Mouse (Mus musculus) kidney, adult 9 months (tissue): Measurements from ENCODE around the gene Trabd2b.

Experiments
- DNase-seq: peaks from one replicate; pipeline ENCODE4 v3.0.0; 2022

Trabd2b gene

DNA sequence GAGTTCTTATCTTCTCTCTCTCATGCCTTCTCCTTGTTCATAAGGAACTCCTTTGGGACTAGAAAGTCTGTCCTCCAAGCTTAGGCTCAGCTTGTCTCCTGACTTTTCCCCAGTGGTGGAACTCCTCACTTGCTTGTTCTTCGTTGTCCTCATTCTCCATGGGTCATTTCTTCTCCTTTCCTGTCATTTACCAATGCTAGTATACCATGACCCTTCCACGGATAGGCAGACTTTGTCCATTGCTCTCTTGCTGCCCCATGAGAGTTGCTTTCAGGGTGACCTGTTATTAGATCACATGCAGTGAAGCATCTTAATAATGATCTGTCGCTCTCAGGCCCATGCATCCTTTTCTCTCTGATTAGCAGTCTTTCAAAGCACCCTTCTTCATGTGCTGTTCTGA lies 46.6 kb downstream of the Trabd2b start:
- DNase-seq: peak; percentile 68

DNA sequence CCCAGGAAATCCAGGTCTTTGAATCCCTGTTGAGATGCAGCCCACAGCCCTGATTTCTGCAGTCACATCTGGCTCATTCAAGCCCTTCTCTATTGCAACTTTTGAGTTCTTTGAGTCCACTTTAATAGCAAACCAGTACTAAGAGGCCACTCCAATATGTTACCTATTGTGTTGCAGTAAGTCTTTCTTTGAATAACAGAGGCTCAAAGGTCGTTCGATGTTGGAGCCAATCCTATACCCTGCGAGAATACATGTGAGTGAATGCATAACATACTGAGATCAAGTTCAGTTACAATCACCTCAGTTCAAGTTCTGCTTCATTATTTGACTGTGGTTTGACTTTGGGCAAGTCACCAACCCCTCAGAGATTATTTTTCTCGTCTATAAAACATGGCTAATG lies 47.5 kb downstream of the Trabd2b start:
- peak; percentile 85 for DNase-seq

DNA sequence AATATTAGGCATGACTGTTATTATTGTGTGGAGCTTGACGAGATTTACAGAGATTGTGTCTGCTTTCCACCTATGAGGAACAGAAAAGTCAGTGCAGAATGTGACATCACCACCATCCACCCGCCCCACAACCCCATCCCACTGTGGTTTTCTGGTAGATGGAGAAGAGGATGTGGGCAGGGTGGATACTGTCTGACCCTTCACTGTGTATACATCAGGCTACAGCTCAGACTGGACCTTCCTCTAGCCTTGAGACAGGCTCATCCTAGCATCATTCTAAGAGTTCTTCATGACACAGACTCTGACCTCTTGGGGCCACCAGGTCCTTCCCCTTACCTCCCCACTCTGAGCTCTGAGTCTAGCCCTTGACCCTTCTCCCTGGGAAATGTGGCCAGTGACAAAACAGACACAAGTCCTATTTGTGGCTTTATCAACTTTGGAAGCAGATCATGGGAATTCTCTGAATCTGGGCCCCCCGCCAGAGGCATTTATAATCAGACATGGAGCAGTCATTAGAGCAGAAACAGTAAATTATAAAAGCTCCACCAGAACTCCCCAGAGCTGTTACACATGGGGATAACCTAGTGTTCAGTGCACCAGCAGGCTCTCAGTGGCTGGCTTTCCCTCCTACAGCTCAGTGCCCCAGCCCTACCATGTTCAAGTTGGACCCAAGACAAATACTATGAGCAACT lies 48.1 kb downstream of the Trabd2b start:
- peak; percentile 65 for DNase-seq

DNA sequence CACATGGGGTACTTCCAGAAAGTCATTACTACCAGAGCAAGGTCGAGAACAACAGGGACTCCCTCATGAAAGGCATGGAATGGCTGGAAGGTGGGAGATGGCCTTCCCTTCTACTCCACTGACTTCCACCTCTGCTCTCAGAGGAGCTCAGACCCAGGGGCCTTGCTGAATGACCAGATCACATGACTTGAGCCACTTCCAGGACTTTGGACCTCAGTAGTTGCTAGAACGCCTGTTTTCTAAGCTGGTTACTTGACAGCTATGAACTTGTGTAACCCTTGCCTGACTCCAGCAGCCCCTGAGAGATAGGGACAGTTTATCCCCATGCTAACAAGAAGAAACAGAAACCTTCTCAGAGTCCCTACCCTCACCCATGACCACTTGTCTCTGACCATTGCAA lies 50.6 kb downstream of the Trabd2b start:
- DNase-seq: peak; percentile 91

DNA sequence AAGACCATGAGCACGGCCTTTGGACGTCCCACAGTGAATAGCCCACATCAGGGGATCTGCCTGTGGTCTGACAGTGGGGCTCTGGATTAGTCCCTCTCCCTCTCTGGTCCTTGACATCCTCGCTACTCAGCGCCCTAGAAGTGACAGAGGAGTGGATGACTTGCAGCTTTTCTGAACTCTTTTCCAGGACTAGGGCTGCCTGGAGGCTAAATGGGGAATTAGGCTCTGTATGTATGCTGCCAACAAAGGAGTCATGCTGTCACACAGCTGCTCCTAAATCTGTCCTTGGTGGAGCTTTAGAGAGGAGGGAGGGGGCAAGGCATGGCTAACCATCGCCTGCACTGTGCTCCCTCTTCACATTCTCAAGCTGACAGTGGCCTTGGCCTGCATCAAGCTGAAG lies 53.1 kb downstream of the Trabd2b start:
- no peak for DNase-seq

DNA sequence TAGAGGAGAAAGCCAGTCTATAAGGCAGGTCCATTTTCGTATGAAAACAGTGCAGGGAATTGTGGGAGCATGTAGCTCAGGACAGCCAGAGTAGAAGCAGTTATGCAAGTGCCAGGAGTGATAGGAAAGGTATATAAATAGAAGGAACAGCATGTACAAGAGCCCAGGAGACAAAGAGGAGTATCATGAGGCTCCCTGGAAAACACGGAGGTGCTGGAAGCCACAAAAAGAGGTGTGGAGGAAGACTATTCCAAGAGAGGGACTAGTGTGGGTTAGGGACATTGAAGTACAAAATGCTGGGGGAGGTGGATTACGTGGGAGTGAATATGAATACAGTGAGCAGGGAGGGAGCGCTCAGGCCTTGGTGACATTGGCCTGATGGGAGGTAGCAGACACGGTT lies 53.9 kb downstream of the Trabd2b start:
- no peak for DNase-seq

DNA sequence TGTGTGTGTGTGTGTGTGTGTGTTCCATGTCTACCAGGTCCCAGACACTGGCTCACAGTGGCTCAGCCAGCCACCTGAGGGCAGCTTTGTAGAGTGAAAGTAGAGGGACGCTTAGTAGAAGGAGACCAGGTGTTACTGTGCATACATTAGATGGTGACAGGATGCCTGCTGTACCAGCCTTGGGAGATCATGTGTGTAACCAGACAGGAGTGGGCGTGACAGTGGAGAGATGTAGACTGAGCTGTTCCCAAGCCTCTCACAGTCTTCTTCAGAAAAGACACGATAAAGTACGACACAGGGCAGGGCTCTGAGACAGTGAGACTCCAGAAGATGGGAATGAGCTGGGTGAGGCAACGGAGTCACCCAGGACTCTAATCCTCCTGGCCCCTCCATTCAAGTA lies 54.6 kb downstream of the Trabd2b start:
- DNase-seq: no peak

DNA sequence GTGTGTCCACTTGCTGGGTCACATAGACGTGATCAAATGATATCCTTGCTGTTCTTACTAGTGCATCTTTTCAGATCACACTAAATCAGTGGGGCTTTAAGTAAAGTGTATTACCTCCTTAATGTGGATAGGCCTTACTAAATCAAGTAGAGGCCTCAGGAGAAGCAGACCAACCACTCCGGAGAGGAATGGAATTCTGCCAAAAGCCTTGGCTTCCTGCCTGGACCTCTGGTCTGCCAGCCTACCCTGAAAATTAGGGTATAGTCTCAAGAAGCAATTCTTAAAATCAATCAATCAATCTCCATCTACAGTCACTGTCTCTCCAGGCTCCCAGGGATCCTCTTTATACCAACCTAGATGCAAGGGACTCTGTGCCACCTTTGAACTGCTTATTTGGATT lies 59.1 kb downstream of the Trabd2b start:
- DNase-seq: peak; percentile 67

DNA sequence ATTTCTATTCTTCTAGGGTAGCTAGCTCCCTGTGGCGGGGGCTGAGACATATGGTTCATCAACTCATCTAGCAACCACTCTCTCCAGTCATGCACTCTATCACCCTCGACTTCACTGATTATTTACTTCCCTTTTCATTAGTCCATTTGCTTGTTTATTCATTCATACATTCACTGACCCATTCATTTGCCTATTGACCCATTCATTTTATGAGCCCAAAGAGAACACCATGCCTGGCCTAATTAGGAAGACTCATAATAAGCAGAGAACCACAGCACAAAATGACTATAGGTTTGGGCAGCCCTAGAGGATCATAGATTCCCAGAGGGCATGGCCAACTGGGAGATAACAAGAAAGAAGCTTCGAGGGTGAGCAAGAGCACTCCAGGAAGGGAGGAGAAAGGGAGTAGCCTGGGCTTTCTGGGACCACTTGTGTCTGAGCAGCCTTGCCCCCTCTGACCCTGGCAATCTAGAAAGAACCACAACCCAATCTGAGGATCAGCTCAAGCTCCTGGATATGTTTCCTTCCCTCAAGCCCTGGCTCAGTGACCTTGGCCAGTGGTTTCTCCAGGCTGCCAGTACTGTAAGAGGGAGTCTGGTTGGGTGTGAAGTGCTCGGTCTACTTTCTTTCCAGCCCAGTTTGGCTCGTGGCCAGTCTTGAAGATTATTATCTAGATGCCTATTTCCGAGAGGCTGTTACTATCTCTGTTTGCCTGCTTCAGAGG lies 61.0 kb downstream of the Trabd2b start:
- DNase-seq: peak; percentile 61

DNA sequence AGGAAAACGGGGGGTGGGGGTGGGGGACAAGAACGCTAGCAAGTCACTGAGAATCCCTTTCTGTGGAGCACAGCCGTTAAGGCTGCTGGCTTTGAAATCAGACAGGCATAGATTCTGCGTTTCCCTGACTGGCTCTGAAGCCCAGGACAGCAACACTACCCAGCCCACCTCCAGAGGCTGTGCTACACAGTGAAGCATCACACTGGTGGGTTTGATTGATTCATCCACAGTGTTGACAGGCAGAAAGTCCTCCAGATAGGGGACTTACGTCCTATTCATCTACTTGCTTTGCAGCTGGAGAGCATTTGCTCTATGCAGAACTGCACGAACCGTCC lies 61.5 kb downstream of the Trabd2b start:
- DNase-seq: no peak

DNA sequence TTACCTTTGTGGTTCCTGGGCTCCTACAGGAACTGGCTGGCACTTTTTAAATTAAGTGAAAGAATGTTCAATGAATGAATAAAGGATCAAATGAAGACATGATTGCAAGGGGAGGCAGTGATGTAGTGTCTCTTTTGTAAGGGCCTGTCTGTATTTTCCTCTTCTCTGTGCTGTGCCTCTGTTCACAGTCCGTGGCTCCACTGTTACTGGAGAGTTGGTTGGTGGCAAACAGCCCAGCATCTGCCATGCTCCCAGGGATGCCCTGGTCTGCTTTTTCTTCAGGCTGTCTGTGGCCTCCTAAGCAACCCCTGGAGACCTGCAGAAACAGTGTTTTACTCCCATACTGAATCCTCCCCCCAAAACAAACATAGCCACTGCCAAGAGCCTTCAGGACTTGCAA lies 63.4 kb downstream of the Trabd2b start:
- DNase-seq: no peak

DNA sequence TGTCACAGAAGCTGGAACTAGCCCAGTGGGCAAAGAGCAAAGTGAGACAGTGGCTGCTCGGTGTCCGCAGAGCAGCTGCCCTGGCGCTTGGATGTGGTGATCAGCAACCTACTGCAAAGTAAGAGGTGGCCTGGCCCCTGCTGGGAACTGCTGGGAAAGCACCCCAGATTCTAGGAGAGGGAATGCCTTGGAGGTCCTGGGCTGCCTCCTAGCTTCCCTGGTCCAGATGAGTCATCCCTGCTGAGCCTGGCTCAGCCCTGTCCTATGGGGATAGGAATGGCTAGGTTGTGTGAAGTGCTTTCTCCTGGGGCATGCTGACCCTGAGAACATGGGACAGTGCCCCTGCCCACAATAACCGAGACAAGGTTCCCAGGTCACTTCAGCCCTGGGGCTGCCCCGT lies 65.6 kb downstream of the Trabd2b start:
- peak; percentile 74 for DNase-seq

DNA sequence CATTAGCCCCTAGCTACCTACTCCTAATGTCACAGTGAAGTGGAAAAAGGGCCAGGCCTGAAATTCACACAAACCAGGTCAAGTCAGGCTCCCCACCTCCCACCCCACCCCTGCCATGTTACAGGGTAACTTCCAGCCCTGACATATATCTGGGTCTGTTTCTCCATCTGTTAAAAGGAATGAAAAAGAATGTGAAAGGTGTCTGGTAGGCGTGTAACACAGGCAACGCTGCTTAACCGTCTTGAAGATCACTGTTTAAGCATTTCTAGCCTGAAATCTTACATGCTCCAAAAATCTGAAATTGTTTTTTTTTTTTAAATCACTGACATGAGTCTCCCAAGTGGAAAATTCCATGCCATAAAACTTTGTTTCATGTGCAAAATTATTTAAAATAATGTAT lies 69.8 kb downstream of the Trabd2b start:
- DNase-seq: no peak

DNA sequence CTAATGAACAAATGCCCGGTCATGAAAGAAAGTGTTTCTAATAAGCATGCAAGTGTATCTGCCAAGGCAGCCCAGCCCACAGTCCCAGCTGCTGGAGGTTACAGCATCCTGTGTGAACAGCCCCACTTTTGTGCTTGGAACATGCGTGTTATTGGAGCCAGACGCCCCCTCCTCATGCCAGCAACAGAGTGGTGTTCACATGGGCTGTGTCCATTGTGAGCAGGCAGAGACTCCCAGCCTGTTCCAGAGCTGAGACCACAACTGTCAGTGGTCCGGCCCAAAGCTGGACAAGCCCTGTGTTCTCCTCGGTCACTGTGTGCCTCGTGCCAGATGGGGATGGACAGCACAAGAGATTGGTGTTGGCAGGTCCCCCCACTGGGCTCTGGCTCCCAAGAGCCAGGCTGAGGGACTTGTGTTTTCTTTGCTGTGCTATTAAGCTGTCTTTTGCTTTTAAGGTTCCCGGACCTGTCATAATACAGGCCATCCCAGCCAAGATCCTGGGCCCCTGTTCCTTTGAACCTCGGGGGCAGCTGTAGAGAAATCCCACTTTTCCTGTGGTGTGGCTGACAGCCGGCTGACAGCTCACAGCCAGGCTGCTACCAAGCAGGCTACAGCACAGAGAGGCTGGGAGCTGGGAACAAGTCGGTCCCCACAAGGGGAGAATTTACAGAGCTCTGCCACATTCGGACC lies 70.7 kb downstream of the Trabd2b start:
- DNase-seq: no peak

DNA sequence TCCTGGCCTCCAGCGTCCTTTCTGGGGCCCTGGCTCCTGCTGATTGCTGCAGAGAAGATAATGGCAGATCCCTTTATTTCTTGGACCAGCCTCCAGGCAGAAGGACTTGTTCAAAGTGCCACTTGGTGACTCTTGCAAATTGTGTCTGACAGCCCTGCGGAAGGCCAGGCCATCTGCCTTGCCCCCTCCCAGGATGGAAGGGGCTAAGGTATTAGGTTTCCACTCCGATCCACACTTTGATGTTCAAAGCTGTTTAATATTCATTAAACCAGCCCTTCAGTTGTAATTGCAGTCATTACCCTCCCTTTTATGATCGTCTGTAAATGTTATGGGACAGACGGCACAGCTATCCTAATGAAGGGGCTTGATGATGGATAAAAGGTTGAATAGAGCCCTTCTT lies 75.0 kb downstream of the Trabd2b start:
- DNase-seq: no peak

DNA sequence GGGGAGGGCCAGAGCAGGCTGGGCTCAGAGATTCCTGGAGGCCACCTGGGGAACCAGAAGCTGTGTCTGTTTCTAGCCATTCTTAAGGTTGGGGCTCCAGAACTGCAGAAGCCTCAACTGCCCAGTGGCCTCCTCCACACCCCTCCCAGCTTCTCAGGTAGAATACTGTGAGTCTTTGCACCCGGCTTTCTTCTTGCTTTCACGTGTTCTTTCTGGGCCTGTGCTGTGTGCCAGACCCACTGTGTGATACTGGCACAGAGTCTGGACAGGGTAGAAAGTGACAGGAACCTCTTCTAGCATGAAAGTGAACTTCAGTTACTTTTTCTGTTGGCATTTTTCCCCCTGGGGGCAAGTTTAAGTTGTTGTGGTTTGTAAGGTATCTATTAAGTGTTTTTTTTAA lies 77.6 kb downstream of the Trabd2b start:
- DNase-seq: no peak

DNA sequence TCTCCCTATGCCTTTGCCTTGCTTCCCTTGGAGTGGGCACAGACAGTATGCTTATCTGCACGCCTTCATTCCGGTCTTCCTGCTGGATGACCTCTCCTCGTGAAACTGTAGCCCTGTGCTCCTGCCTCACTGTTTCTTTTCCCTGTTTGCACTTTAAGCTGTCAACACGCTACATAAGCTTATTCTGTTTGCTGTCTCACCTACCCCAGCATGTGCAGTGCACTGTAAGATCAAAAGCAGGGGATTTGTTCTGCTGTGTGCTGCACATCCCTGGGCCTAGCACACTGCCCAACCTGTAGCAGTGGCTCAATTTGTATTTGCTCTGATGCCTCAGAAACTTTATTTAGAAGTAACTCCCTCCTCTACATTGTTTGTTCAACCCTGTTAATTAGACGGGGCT lies 79.5 kb downstream of the Trabd2b start:
- DNase-seq: no peak

DNA sequence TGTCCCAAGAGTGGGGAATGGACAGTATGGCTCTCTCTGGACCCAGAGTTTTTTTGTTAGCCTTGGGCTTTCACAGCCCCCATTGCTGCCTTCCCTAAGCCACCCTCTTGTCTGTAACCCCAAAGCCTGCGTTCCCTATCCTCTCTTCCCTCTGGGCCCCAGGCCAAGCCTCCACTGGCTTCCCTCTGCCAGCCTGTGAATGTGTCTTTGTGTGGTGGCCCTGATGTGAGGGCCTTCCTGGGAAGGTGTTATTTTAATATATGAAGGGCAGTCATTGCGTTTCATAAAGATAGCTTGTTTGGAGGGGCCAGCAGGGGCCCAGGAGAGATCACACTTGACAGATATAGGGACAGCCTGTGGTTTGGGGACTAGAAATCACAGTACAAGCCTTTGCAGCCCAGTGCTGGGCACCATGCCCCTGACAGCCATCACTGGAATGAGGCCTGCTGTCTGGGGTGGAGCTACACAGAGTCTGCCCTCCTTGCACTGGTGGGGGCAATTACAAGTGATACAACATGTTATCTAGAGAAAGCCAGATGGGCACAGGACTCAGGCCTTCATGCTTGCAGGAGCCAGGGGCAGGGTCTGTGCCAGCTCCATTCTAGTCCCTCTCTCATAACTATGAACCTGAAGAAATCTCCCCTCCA lies 80.5 kb downstream of the Trabd2b start:
- DNase-seq: no peak

DNA sequence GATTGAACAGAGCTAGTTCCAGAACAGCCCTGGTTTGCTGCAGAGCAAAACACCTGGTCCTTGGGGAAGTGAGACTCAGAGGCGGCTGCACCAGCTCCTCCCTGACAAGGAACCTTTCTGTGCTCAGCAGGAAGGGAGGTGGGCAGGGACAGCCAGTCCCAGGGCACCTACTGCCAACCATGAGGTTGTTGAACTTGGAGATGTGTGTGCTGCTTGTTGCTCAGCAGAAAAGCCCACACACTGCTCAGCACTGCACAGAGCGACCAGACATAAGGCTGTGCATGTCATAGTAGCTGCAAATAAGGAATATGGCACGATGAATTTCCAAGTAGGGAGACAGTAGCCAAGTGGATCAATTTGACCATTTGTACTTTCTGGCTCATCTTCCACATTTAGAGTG lies 81.2 kb downstream of the Trabd2b start:
- no peak for DNase-seq

DNA sequence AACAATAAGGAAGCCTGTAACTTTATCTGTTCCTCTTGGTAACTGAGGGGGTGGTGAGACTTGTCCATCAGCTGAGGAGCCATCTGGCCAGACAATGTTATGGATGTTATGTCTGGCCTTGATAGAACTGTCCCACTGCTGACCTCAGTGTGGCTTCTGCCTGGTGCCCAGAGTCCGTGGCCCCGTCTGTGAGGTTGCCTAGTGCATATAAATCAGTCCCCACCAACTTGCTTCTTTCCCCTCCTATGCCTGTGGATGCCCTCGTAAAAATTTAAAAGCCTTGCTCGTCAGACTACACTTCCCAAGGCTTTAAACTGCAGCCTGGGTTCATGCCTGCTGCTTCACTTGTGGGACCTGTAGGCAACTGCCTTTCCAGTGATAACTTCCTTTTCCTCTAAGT lies 85.6 kb downstream of the Trabd2b start:
- no peak for DNase-seq

DNA sequence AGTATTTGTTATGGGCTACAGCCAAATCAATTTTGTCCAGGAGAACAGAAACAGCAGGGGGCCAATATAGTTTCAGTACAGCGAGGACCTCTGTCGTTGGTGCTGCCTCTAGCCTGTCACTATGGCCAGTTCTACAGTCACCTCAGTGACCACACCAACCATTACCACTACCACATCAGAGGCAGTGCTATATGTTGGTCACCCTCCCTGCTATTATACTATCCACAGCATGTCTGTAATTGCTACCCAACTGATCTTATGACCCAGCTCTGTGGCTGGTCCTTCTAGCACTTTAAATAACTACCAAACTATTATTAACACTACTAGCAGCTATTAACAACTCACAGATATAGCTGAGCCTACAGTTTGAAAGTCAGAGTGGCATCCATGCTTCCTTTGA lies 87.5 kb downstream of the Trabd2b start:
- no peak for DNase-seq

DNA sequence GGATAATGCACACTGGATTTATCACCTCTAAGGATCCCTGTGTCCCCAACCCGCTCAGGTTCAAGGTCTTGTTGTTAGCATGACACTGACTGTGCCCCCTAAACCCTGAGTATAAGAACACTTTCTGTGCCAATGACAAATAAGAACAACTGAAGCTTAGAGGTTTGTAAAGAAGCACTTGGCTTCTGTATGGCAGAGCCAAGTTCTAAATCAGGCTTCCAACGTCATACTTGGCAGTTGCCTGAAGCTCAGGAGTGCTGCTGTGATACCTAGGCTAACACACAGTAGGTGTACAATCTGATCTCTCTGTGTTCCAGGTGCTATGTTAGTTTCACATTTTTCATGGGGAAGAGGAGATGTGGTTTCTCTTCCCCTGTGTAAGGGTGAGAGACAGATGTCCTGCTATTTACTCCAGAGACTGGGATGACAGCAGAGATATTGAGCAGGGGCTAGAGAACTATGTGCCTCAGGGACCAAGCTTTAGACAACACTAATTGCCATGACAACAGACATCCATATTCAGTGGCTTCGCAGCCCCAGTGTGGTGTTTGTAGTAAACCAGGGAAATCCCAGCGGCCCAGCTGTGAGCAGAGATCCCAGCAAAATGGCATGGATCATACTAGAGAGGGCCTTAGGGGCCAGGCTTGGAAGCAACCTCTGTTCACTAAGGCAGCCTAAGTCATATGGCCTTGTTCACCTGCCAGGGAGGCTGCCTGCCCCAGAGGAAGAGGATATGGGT lies 89.3 kb downstream of the Trabd2b start:
- DNase-seq: no peak

DNA sequence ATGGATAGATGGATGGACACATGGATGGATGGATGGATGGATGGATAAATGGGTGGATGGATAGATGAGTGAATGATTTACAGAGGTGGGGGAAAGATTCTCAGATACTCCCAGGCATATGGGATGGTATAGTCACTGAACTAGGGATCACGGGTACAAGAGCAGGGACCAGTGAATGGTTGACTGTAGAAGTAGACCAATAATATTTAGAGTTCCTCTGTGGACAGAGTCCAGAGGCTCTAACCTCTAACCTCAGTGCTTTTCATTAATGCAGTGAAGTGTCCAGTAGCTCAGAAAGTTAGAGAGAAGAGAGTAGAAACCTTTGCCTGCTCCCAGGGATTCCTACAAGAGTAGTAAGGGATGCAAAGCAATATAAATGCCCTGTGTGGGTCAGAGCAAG lies 93.1 kb downstream of the Trabd2b start:
- peak; percentile 80 for DNase-seq
